Mouse (Mus musculus) small intestine, adult 2 months (tissue): ENCODE data around the gene Itga3.

Experiments
- CTCF ChIP-seq: fragments of 200-500 bp; IDR thresholded peaks from 2 replicates; pipeline ENCODE4 v1.5.1; 2012; ENCODE audit warnings: low read depth, mild to moderate bottlenecking, control low read depth, inconsistent platforms, low read length, moderate library complexity, mixed read lengths; ENCODE audit not compliant: insufficient replicate concordance, insufficient read length; ENCODE audit errors: extremely low read depth
- POLR2A ChIP-seq: fragments of 200-500 bp; IDR thresholded peaks from 2 replicates; pipeline ENCODE4 v1.6.1; 2012; ENCODE audit warnings: low read depth, mild to moderate bottlenecking, control low read depth, inconsistent platforms, low read length, moderate library complexity

- TF ChIP-seq CTCF (no peak), POLR2A (no peak)
These were observed 6.2 kb downstream of the Itga3 start for GRCm38 (mm10) chr11:95070140-95071107.
